Mouse (Mus musculus) stomach, postnatal 0 days (tissue): ENCODE results near the gene Krt9. TPM values are rescaled to one million over a fixed set of nuclear protein-coding genes. Genes with fewer than 3 reads are reported as not detected.
A peak's percentile ranks its signal among the peaks of the same experiment; 100 is the strongest.

Source experiments
- ATAC-seq: fragments of 200-750 bp; cut with Nextera tagmentation; 2 replicates; pipeline ENCODE4 v1.8.0; 2017; ENCODE audit not compliant: low FRiP score, low TSS enrichment
- DNase-seq: peaks from one replicate; pipeline ENCODE4 v3.0.0-alpha.2; 2016; ENCODE audit warnings: low spot score
- H3K27ac ChIP-seq: fragments of 300-500 bp; sonication (generic); replicated peaks from 2 replicates; pipeline ENCODE4 v1.5.1; 2014; ENCODE audit warnings: mild to moderate bottlenecking, control low read depth
- H3K27me3 ChIP-seq: fragments of 300-500 bp; sonication (generic); 2 replicates; pipeline ENCODE4 v1.6.1; 2014; ENCODE audit warnings: low read length; ENCODE audit not compliant: control insufficient read depth, insufficient read depth
- H3K36me3 ChIP-seq: fragments of 300-500 bp; sonication (generic); 2 replicates; pipeline ENCODE4 v1.6.1; 2014; ENCODE audit warnings: low read length, mixed read lengths; ENCODE audit not compliant: control insufficient read depth, insufficient read depth
- H3K4me1 ChIP-seq: fragments of 300-500 bp; sonication (generic); replicated peaks from 2 replicates; pipeline ENCODE4 v1.6.1; 2014; ENCODE audit warnings: antibody characterized with exemption; ENCODE audit not compliant: control insufficient read depth, insufficient read depth
- H3K4me2 ChIP-seq: fragments of 300-500 bp; sonication (generic); replicated peaks from 2 replicates; pipeline ENCODE4 v1.6.1; 2014; ENCODE audit warnings: low read depth, mild to moderate bottlenecking, control low read depth, moderate library complexity
- H3K4me3 ChIP-seq: fragments of 300-500 bp; sonication (generic); 2 replicates; pipeline ENCODE4 v1.5.1; 2014; ENCODE audit warnings: low read depth, low read length, control low read depth
- H3K9ac ChIP-seq: fragments of 300-500 bp; sonication (generic); 2 replicates; pipeline ENCODE4 v1.6.1; 2014; ENCODE audit warnings: mild to moderate bottlenecking, low read length, control low read depth, mixed read lengths
- H3K9me3 ChIP-seq: fragments of 300-500 bp; sonication (generic); 2 replicates; pipeline ENCODE4 v1.6.1; 2016; ENCODE audit warnings: low read length; ENCODE audit not compliant: control insufficient read depth
- CTCF ChIP-seq: IDR thresholded peaks from 2 replicates; pipeline ENCODE4 v1.5.1; 2016; ENCODE audit warnings: antibody characterized with exemption, low read depth, mild to moderate bottlenecking, moderate library complexity
- EP300 ChIP-seq: optimal IDR thresholded peaks from 2 replicates; pipeline ENCODE3; 2016; ENCODE audit warnings: antibody characterized with exemption
- WGBS: fragments of 180-500 bp; shearing (Covaris S2); extraction: QIAGEN DNeasy Blood & Tissue Kit; methylation state at CpG from one replicate; pipeline ENCODE4 v1.1.7; 2014; 5-methylcytosine and 5-hydroxymethylcytosine counted together
- polyA plus RNA-seq: library from polyadenylated mRNA; unstranded; fragments of >200 nt; fragmentation: Nextera tagmentation; extraction: Ambion mirVana; gene quantifications from 2 replicates; pipeline ENCODE4 v1.2.1, GENCODE M21; 2015

The Krt9 gene
- polyA plus RNA-seq, 1 experiment from 2014 or later: not detected

- ATAC-seq: no peak
- no peaks in the 10 kb centered on the region for H3K36me3 ChIP-seq
- H3K27ac ChIP-seq: peak overlapping the region; percentile 56; the same call in 1 of the 2 replicates
- no peak for DNase-seq
- H3K4me3 ChIP-seq: no peak overlapping the region
- no peaks in the 10 kb centered on the region for H3K9me3 ChIP-seq
- H3K4me1 ChIP-seq: no peaks in the 10 kb centered on the region
- H3K9ac ChIP-seq: no peak overlapping the region
- H3K4me2 ChIP-seq: no peak overlapping the region
- TF ChIP-seq EP300: no peak
- no peak for TF ChIP-seq CTCF
- 29% methylated on average over 7 of the region's 7 CpGs for WGBS
- no peaks in the 10 kb centered on the region for H3K27me3 ChIP-seq
These were observed 28.7 kb downstream of the Krt9 start for GRCm38 (mm10) chr11:100164392-100164791.

GRCm38 (mm10) chr11:100157908-100158477 is 35.1 kb downstream of the Krt9 start:
- Histone ChIP-seq H3K9me3 (no peaks in the 10 kb centered on the region), H3K4me1 (peaks cover 4% of the 10 kb centered on the region), H3K27me3 (no peaks in the 10 kb centered on the region), H3K4me2 (no peak overlapping the region), H3K36me3 (no peaks in the 10 kb centered on the region), H3K9ac (no peak overlapping the region), H3K27ac (peak overlapping the region; percentile 87), H3K4me3 (no peak overlapping the region)
- no peak for TF ChIP-seq CTCF
- TF ChIP-seq EP300: peak; percentile 79
- DNase-seq (peak; percentile 68), ATAC-seq (peak; percentile 84)
- WGBS: 45% methylated on average over 6 of the region's 6 CpGs

- no peak overlapping the region for H3K9ac ChIP-seq
- no peak overlapping the region for H3K4me3 ChIP-seq
- TF ChIP-seq CTCF: no peak
- no peak for TF ChIP-seq EP300
- no peaks in the 10 kb centered on the region for H3K27me3 ChIP-seq
- H3K36me3 ChIP-seq: no peaks in the 10 kb centered on the region
- peak; percentile 72 for ATAC-seq
- peaks cover 4% of the 10 kb centered on the region for H3K4me1 ChIP-seq
- H3K27ac ChIP-seq: peak overlapping the region; percentile 87
- 50% methylated on average over 3 of the region's 3 CpGs for WGBS
- no peaks in the 10 kb centered on the region for H3K9me3 ChIP-seq
- H3K4me2 ChIP-seq: no peak overlapping the region
- DNase-seq: peak; percentile 56
These were observed 35.7 kb downstream of the Krt9 start for GRCm38 (mm10) chr11:100157331-100157730.

DNA sequence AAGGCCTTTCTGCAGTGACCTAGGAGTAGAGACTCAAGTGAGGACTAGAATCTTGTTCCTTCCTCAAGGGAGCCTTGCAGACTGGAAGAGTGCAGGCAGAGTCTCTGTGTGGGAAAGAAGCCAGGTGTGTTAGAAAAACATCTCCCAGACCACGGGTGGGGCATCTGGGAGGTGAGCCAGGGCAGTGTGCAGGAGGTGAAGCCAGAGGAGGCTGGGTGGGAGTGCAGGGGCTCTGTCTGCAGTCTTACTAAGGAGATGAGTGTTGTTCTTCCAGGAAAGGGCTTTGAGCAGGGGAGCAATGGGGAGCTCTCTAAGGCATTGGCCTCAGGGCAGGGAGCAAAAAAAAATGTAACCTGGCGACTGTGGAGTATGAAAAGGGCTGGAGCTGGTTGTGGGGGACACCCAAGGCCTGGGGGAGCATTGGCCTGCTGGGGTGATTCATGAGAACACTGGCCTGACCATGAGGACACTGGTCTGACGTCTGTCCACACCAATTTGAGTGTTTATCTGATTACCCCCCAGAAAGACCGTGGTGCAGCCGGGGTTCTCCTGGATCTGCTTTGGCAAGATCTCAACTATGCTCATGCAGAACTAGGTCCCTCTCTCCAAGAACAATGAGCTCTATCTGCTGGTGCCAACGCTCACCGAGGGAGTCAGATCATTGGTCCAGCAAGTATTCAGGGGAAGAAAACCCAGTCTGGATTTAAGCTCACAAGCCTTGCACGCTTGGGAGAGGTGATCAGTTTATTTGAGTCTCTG is 37.4 kb downstream of the Krt9 start:
- Histone ChIP-seq H3K9ac (no peak overlapping the region; the same call in 1 of the 2 replicates), H3K9me3 (no peaks in the 10 kb centered on the region), H3K27me3 (no peaks in the 10 kb centered on the region), H3K4me2 (0 out of 2 replicates have a peak overlapping the region, but pooled peaks have one; percentile 1), H3K4me1 (peaks cover 4% of the 10 kb centered on the region), H3K27ac (peak overlapping the region; percentile 86), H3K4me3 (no peak overlapping the region), H3K36me3 (no peaks in the 10 kb centered on the region)
- WGBS: 37% methylated on average over 8 of the region's 8 CpGs
- TF ChIP-seq EP300: no peak
- TF ChIP-seq CTCF: no peak
- DNase-seq: peak; percentile 74
- 0 out of 2 replicates have a peak, but pooled peaks have one; percentile 27 for ATAC-seq

DNA sequence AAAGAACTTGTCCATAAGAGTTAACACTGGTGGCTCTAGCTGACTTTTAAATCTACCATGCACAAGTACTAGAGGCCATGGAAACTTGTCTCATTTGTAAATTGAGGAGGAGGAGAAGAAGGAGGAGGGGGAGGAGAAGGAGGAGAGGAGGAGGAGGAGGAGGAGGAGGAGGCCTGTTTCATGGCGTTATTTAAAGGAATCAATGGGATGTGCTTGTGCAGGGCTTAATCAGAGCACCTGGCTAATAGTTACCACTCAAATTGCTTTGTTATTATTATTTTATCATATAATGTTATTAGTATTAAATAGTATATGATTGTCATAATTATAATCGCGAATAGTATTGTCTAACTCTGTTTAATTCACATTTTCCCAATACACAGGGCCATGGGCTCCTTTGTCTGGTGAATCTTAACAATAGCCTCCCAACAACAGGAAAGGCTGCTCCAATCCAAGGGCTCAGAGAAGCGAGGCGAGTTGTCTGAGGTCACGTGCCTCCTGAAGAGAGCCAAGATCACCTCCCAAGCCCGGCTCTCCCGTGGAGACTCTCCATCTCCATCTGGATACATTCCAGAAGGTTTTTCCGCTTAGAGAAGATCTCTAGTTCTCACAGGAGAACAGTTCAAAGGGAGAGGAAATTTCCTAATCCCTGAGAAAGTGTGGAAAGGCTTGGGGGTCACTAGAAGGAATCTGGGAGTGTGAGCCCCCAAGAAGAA is 44.3 kb downstream of the Krt9 start, which contains the start of gene Krt19:
TSS of gene Krt19 (minus strand) at position 51 of the 716 bp plus-strand sequence.
- ATAC-seq (no peak), DNase-seq (no peak)
- H3K4me1 ChIP-seq: no peaks in the 10 kb centered on the region
- H3K36me3 ChIP-seq: no peaks in the 10 kb centered on the region
- no peak within 1 kb of the TSS for H3K4me3 ChIP-seq
- no peaks in the 10 kb centered on the region for H3K9me3 ChIP-seq
- H3K27me3 ChIP-seq: no peaks in the 10 kb centered on the region
- peak within 1 kb of the TSS; percentile 76 for H3K27ac ChIP-seq
- TF ChIP-seq EP300: no peak
- no peak for TF ChIP-seq CTCF
- H3K9ac ChIP-seq: no peak within 1 kb of the TSS
- WGBS: 50% methylated on average over 9 of the region's 9 CpGs
- no peak within 1 kb of the TSS for H3K4me2 ChIP-seq
